Mouse (Mus musculus) thymus, postnatal 36 days (tissue): ENCODE data around the gene Clip2.
A peak's percentile ranks its signal among the peaks of the same experiment; 100 is the strongest.

ENCODE experiments used
- DNase-seq, 2 experiments: peaks; one replicate each; pipeline ENCODE4 v3.0.0; 2022; ENCODE audit warnings: mixed read lengths in 2 of 2

Clip2 gene

DNA sequence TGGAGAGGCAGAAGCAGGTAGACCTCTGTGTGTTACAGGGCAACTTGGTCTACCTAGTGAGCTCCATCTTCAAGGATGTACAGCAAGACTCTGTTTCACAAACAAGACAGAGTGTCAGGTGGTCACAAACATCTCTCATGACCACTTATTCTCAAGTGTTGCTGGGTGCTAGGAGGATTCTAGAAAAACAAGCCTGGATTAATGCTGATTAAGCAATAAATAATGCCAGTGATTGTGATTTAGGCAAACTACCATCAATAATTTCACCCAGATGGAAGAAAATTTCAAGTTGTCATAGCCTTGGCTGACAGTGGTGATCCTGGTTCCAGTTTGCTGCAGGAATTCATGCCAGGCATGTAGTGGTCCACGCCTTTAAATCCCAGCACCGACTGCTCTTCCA is 12.0 kb upstream of the Clip2 start:
- DNase-seq: no peak

DNA sequence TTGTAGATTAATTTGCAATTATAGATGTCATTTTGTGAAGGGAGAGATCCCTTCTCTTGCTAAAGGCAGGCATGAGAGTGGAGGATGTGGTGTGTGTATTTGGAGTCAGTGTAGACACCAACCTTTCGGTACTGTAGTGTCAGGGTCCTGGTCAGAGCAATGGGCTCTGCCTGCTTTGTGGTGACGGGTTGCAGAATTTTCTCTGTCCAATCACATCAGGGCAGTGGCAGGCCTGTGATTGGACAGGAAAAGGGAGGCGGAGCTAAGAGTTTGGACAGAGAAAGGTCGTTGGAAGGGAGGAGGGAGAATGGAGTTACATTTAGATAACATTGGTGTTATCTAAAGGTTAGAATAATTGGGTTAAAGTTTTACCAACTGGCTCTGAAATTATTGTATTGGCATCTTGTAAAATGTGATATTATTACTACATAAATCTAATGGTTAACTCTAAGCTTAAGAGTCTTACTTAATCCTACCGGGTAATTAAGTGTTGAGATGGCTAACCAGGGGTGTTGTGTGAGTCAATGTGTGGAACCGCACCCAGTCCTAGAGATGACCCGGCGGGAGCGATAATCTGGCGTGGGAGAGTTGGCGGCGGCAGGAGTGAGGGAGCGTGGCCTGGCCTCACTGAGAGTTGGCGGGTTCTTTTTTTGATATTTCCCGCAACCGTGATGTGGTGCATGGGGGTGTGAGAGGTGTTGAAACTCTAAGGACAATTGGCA is 8.4 kb upstream of the Clip2 start:
- DNase-seq: no peak

DNA sequence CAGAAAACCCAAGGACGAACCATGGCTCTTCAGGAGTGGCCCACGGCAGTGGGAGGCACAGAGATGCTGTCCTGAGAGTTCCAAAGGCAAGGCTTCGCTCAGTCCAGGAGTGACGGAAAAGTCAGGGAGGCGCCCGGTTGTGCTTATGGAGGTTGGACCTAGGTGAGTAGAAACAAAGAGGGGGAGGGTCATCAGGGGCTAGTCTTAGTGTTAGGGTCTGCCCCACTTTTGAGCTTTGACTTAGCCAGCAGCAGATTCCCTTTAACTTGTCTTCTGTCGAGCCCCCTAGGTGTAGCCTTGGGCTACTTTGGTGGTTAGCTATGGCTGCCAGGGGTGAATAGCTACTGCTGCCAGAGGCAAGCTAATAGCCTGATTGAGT is 7.8 kb upstream of the Clip2 start, which contains the start of gene Syna:
Gene Syna, minus strand, starts transcription at position 101 of the 379 bp plus-strand sequence.
- DNase-seq: no peak

DNA sequence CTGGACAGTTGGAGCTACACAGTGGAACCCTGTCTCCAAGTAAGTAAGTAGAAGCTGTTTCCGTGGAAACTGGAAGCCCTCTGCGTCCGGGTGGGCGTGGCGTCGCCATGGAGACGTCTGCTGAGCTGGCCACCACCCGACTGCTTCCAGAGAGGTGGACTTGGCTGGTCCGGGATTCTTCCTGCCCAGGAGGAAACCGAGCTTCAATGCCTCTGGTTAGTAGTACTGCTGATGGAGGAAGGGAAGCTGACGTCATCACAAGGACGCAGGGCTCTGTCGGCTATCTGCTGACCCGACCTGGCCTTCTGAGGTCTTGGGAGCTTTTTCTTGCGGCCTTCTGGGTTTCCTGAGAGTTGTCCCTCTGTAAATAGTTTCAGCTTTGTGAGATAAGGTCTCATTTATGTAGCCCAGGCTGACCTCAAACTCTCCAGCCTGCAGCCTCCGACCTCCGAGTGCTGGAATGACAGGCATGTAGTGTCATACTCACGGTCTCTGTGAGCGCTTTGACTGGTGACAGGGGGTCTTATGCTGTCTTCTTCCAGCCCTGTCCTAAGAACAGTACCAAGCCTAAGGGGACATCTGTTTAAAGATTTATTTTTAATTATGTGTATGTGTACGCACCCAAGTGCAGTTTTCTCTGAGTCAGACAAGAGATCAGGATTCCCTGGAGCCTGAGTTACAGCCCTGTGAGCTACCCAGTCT is 3.4 kb upstream of the Clip2 start:
- peak; percentile 25 to 53 for DNase-seq

DNA sequence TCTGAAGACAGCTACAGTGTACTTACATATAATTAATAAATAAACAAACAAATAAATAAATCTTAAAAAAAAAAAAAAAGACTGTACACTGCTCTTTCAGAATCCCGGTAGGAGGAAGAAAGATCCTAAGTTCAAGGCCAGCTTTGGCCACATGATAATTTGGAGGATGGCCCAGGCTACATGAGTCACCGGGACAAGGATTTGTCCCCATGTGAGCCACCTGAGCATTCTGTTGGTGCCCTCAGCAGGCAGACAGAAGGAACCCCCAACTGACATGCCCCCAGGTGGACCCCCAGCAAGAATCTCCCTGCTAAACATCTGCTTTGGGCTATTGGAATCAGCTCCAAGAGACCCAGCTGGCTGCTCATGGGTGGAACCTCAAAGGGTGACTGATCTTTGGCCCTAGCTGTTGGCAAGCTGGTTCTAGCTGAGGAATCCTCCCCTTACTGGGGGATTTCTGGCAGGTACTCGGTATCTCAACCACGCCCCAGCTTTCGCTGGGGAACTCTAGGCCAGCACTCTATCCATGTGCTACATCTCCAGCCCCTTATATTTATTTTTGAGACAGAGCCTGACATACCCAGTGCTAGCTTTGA is 1.8 kb upstream of the Clip2 start:
- no peak for DNase-seq

DNA sequence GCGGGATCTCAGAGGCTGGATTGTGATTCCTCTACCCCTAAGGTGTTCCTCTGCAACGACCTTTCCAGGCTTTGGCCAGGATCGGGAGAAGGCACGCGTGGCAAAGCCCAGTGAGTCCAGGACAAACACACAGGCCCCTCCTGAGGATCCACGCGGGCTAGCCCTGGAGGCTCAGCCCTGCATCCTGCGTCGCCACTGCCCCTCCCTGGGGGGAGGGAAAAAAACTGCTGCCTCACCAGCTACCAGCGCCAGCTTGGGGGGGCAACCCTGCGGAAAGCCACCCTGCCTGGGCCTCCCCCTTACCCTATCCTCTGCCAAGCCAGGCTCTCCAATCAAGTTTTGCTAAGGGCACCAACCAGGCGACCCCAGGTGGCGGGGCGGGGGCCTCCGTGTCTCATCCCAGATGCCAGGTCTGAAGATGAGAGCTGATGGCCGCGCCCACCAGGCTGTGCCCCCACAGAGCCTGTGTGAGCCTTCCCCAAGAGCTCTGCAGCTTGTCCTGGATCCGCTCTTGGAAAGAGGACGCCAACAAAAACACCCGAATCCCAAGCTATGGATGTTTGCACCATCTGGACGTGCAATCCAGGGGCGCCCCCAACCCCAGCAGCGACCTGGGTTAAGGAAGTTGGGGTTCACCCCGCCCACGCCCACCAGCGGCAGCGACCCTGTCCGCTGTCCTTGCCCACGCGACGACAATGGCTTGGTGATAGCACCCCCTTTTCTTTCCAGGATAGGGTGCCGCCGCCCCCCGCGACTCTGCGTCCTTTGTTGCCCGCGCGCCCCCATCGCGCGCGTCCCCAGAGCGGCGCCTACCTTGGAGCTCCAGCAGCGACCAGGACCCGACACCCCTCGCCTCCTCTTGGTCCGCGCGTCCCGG is 763 bp downstream of the Clip2 start:
- peak; percentile 45 to 68 for DNase-seq

DNA sequence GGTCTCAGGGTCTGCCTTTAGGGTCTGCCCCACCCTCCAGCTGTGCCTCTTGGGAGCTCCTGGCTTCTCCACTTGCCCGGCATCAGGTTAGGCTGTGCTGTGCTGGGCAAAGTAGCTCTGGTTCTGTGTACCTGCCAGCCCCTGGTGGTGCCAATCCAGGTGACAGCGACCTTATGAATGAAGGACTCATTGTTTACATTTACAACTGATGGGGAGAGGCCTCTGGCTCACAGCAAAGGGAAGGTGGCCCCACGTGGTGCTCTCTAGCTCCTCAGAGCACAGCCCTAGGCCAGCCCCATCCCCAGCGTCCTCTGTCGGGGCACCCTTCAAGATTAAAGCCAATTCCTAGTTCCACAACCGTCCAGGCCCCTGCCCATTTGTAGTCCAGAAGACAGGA is 1.4 kb downstream of the Clip2 start:
- DNase-seq: peak; percentile 6 to 16

DNA sequence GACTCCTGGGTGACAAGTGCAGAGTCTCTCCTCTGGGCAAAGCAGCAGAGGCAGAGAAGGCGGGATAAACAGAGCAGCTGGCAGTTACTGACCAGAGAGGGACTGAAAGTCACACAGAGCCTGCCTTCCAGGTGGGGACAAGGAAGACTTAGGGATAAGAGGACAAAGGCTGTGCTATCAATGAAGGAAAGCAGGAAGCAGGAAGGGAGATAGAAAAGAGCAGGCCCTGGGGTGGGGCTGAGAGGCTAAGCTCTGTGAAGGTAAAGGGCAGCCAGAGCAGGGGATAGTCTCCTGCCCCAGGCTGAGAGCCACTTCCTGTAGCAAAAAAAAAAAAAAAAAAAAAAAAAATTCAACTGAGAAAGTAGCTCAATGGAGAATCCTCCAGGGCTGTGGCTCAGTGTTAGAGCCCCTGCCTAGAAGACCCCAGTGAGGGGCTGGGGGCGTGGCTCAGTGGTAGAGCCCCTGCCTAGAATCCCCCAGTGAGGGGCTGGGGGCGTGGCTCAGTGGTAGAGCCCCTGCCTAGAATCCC is 2.5 kb downstream of the Clip2 start:
- DNase-seq: no peak

DNA sequence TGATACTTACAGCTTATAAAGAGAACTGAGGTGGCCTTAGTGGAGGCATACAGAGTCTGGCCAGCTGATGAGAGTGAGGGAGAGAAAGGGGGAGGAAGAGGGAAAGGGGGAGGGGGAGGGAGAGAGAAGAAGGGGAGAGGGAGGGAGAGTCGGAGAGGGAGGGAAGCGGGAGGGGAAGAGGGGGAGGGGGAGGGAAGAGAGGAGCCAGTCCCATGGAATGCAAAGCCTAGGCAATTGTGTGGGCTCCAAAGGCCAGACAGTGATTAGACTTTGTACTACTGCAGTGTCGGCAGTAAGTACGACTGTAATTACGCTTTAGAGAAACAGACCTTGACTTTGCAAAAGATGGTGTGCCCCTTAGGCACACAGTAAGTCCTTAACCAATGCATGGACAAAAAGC is 3.9 kb downstream of the Clip2 start:
- DNase-seq: no peak

DNA sequence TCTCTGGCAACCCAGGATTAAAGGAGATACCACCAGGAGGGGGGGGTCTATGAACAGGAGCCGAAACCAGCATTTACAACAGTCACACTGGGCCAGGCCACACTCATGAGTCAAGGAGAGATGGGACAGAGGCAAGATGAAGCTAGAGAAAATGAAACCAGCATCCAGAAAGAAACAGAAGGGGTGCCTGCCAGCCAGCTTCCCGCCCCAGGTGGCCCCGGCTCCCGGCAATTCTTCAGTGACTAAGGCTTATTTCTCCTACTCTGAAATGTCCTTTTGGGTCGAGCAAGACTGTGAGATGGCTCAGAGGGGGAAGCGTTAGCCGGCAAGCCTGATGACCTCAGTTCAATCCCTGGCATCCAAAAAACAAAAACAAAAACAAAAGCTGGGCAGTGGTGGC is 5.4 kb downstream of the Clip2 start:
- no peak for DNase-seq

DNA sequence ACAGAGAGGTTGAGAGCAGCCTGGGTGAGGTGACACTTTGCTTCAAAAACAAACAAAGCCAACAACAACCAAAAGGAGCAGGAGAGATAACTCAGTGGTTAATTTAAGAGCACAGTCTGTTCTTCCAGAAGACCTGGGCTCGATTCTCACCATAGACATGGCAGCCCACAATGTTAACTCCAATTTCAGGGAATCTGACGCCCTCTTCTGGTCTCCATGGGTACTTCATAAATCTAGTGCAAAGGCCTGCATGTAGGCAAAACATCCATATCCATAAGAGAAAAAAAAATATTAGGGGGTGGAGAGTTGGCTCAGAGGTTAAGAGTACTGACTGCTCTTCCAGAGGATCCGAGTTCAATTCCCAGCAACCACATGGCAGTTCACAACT is 7.0 kb downstream of the Clip2 start:
- DNase-seq: no peak

DNA sequence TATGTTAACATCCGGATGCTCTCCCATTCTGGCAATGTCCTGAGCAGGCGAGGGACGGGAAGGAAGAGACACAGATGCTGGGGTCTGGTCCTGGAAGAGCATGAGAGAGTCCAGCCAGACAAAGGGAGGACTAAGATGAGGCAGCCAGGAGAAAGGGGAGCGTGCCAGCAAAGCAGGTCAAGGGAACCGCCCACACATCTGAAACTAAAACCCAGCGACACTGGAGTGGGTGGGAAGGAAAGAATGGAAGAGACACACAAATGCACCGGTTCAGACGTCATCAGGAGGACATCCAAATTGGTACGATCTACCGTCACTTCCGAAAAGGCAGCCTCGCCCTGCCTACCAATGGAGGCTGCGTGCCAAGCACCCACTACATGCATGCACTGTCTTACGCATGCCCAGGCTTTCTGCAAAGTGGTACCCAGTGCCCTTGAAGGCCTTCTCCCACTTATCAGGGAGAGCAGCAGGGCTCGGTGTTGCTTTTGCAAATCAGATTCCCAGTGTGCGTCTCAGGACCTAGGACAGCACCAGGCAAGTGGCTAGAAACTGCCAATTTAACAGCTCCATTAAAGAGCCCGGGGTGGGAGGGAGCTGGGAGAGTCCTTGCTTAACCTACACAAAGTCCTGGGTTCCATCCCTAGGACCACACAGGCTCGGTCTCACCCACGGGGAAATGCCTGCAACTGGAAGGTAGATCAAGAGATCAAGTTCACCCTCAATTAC is 7.6 kb downstream of the Clip2 start:
- DNase-seq: no peak

DNA sequence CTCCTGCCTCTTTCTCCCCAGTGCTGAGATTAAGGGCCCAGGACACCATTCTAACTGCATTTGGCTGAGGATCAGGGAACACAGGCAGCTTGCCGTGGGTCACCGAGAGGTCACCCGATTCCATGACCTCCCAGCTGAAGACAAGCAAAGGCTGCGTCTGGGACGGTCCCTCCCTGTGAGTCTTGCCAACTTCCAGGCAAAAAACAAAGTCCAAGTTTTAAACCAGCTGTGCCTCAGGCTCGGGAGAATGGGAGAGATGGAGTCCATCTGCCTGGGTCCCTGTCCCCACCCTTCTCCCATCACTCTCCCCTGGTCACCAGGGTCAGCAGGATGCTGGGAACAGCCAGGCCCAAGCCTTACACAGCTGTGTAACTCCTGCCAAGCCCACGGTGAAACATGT is 10.6 kb downstream of the Clip2 start:
- no peak for DNase-seq

DNA sequence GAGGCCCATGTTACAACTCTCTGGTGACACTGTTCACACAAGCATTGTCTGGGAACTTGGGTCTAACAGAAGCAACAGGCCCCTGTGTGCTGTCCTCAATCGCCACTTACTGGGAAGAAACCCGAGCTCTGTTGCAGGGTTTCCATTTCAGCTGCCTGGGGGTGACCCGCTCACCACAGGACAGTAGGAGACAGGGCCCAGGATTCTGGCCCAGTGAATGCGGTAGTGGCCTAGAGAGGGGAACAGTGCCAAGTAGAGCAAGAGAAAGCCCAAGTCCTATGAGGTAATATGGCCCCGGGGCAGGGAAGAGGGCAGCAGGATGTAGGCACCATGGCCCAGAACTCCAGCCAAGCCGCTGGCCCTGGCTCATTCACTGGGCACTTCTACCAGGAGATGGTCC is 11.4 kb downstream of the Clip2 start:
- no peak for DNase-seq

DNA sequence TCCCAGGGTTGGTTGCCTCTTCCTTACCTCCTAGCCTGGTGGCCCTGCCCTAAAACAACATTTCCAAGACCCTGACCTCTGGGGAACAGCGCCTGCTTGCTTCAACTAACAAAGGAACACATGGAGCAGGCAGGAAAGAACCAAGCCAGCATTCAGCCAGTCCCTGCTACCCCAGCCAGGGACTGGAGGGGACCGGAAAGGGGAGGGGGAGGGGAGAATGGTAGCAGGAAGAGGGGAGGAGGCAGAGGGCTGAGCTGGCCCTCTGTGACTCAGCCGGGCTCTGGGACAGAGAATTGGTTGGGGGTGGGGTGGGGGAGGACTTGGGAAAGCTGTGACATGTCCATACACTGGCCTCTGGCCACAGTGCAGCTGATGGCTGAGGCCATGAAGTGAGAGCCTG is 12.3 kb downstream of the Clip2 start:
- peak; percentile 59 to 73 for DNase-seq

DNA sequence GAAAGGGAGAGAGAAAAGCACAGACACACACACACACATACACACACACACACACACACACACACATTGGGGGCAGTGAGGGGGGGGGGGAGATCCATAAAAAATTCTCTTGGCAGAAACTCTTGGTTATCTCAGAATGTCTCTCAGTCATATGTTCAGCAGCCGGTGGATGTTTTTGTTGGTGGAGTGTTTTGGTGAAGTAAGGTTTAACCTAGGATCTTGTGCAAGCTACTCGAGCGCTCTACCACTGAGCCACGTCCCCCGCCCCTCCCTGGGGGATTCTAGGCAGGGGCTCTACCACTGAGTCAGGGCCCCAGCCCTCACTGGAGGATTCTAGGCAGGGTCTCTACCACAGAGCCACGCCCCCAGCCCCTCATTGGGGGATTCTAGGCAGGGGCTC is 16.2 kb downstream of the Clip2 start:
- DNase-seq: no peak

DNA sequence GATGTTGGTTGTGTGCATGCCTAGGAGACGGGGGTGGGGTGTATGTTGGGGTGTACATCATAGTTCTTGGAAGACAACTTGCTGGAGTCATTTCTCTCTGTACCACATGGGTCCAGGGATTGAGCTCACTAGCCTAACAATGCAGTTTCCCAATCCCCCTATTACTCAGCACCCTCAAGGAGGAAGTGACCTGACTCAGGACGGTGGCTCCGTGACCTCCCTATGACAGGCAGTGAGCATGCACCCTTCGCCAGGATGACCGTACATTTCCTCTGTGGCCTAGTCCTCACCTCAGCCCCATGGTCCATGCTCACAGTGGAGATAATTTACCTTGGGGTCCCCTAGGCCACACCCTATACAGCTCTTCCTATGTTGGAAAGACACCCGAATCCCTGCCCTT is 19.8 kb downstream of the Clip2 start:
- DNase-seq: no peak

DNA sequence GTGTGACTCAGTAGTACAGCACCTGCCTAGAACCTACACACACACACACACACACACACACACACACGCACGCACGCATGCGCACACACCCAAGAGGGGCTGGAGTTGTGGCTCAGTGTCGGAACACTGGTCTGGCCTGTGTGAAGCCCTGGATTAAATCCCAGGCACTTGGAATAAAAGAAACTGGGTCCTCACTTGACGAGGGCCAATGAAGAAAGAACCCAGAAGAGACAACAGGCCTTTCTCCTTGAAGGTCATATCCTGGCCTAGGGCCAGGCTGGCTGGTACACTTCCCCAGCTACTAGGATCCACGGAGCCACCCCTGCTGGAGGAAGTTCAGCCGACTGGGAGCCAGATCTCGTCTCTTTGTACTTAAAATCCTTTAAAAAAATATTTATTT is 20.6 kb downstream of the Clip2 start:
- no peak for DNase-seq

DNA sequence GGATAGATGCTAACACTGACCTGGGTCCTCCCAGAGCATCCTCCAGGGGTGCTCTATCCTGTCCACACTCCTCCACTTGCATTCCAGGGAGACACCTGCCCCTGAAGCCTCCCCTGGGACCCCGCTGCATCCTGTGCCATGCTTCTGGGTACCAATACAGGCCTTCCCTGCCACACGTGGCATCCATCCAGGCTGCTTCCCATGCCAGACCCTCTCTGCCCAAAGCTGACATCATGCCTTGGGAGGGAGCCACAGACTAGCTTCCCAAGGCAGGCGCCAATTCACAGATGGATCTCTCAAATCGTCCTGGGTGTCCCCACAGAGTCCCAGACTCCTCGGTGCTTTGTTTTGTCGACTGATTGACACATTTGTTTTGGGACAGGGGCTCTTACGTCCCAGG is 21.4 kb downstream of the Clip2 start:
- DNase-seq: no peak

DNA sequence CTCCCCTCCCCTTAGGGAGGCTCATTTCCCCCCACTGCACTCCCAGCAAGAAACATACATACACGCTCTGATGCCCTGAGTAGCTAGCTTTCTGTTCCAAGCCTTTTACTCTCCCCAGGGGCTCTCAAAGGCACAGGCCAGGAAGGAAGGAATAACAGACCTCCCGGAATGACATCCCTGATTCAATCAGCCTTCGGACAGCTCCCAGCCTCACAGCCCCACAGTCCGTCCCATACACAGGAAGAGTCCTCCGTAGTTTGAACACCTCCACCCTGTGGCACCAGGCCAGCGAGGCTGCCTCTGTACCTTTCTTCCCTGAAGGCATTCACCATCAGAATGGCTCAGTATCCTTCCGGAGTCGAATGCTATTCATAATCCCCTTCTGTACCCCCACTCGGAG is 23.7 kb downstream of the Clip2 start:
- DNase-seq: no peak

DNA sequence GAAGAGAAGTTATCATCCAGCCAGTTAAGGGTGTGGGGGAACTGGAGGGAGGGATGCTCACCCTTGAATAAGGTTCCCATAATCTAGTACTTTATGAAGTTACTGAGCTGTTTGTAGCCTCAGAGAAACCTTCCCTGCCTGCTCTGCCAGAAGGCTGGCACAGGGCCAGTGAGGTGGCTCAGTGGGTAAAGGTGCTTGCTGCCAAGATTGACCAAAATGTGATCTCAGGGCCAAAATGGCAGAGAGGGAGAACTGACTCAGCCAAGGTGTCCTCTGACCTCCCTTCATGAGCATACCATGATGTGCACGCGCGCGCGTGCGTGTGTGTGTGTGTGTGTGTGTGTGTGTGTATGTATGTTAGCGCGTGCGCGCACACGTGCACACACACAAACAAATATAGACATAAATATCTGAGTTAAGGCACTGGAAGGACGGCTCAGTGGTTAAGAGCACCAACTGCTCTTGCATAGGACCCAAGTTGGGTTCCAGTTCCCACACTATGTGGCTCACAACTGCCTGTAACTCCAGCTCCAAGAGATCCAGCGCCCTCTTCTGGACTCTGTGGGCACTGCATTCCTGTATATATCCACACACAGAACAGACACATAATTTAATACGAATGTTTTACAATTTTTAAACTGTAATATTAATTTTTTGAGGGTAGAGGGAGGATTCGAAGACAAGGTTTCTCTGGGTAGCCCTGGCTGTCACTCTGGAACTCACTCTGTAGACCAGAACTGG is 26.1 kb downstream of the Clip2 start:
- DNase-seq: no peak

DNA sequence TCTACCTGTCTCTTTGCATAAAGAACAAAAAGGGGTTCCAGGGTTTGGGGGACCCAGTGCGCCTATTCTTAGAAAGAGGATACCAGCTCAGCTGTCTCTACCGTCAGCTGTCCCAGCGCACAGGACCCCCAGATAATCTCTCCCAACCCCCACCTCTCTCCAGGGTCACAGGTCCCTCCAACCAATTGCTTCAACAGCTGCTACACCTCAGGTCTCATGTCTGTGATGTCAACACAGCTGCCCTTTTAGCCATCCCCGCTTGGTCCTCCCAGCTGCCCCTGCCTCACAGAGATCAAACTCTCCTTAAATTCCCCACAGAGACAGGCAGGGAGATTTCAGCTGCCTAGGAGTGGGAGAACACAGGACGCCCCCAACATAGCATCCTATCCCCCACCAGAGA is 28.5 kb downstream of the Clip2 start:
- DNase-seq: no peak
